Mouse (Mus musculus) forebrain, embryonic 13.5 days (tissue): Measurements from ENCODE around the gene Susd1. TPM values are rescaled to one million over a fixed set of nuclear protein-coding genes. Genes with fewer than 3 reads are reported as not detected.
A peak's percentile ranks its signal among the peaks of the same experiment; 100 is the strongest.

Experiments
- ATAC-seq: fragments of 200-750 bp; cut with Nextera tagmentation; 2 replicates; pipeline ENCODE4 v1.8.0; 2017
- H3K27ac ChIP-seq: fragments of 300-500 bp; sonication (generic); 2 replicates; pipeline ENCODE4 v1.5.1; 2015; ENCODE audit warnings: inconsistent platforms, mild to moderate bottlenecking, moderate library complexity
- H3K27me3 ChIP-seq: fragments of 300-500 bp; sonication (generic); 2 replicates; pipeline ENCODE4 v1.6.1; 2015; ENCODE audit warnings: mild to moderate bottlenecking, inconsistent platforms
- H3K36me3 ChIP-seq: fragments of 300-500 bp; sonication (generic); 2 replicates; pipeline ENCODE4 v1.6.1; 2015; ENCODE audit warnings: mild to moderate bottlenecking, inconsistent platforms; ENCODE audit not compliant: poor library complexity, severe bottlenecking
- H3K4me1 ChIP-seq: fragments of 300-500 bp; sonication (generic); 2 replicates; pipeline ENCODE4 v1.6.1; 2015; ENCODE audit warnings: inconsistent platforms
- H3K4me2 ChIP-seq: fragments of 300-500 bp; sonication (generic); 2 replicates; pipeline ENCODE4 v1.6.1; 2015; ENCODE audit warnings: inconsistent platforms, mild to moderate bottlenecking, moderate library complexity
- H3K4me3 ChIP-seq: fragments of 300-500 bp; sonication (generic); 2 replicates; pipeline ENCODE4 v1.5.1; 2015; ENCODE audit warnings: mild to moderate bottlenecking, inconsistent platforms
- H3K9ac ChIP-seq: fragments of 300-500 bp; sonication (generic); 2 replicates; pipeline ENCODE4 v1.6.1; 2015; ENCODE audit warnings: mild to moderate bottlenecking, inconsistent platforms
- H3K9me3 ChIP-seq: fragments of 300-500 bp; sonication (generic); replicated peaks from 2 replicates; pipeline ENCODE4 v1.6.1; 2016; ENCODE audit warnings: inconsistent platforms
- WGBS: fragments of 180-500 bp; shearing (Covaris S2); methylation state at CpG from one replicate; pipeline ENCODE4 v1.1.7; 2015; 5-methylcytosine and 5-hydroxymethylcytosine counted together
- polyA plus RNA-seq: library from polyadenylated mRNA; unstranded; fragments of >200 nt; fragmentation: Nextera tagmentation; extraction: Ambion mirVana; gene quantifications from 2 replicates; pipeline ENCODE4 v1.2.1, GENCODE M21; 2015

Gene Susd1
- 0.69 and 0.72 TPM in 2 replicates for polyA plus RNA-seq

GRCm38 (mm10) chr4:59437990-59438854, at the start of gene Susd1:
Gene Susd1, minus strand, starts transcription at chr4:59438633.
- peak within 1 kb of the TSS; percentile 100 for H3K4me2 ChIP-seq
- peak; percentile 92 for ATAC-seq
- H3K27ac ChIP-seq = no peak within 1 kb of the TSS
- WGBS = under 1% methylated on average over 71 of the region's 75 CpGs
- H3K4me1 ChIP-seq = peaks cover 8% of the 10 kb centered on the region; the same call in 1 of the 2 replicates
- peak within 1 kb of the TSS; percentile 73 for H3K9ac ChIP-seq
- H3K4me3 ChIP-seq = peak within 1 kb of the TSS; percentile 62
- peaks cover 36% of the 10 kb centered on the region for H3K27me3 ChIP-seq
- no peaks in the 10 kb centered on the region for H3K36me3 ChIP-seq
- H3K9me3 ChIP-seq = no peaks in the 10 kb centered on the region

DNA sequence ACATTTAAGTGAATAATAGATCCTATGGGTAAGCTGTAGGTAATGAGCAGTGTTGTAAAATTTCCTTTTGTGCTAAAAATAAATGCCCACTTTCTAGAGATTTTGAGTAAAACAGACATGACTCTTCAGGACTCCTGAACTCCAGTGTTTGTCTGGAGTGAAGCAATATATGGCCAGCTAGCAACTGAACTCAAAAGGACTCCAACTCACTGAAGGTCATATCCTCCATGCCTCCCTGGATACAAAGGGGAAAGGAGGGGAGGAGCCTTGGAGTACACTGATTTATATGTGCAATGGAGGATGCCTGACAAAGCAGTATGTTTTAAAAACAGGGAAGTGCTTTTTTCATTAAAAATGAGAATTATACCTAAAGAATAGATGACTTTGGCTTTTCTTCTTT, 32.9 kb upstream of the Susd1 start:
- H3K27ac ChIP-seq = no peak overlapping the region
- H3K4me1 ChIP-seq = no peaks in the 10 kb centered on the region
- no peaks in the 10 kb centered on the region for H3K9me3 ChIP-seq
- no peak overlapping the region for H3K4me2 ChIP-seq
- no peak overlapping the region for H3K4me3 ChIP-seq
- ATAC-seq = no peak
- 0 out of 2 replicates have a peak, but pooled peaks cover 3% of the 10 kb centered on the region for H3K36me3 ChIP-seq
- no peak overlapping the region for H3K9ac ChIP-seq
- H3K27me3 ChIP-seq = no peaks in the 10 kb centered on the region

- Histone ChIP-seq H3K9me3 (no peaks in the 10 kb centered on the region), H3K4me2 (no peak overlapping the region), H3K9ac (no peak overlapping the region), H3K4me1 (no peaks in the 10 kb centered on the region), H3K27ac (no peak overlapping the region), H3K4me3 (no peak overlapping the region), H3K27me3 (no peaks in the 10 kb centered on the region), H3K36me3 (no peaks in the 10 kb centered on the region)
- WGBS = 60% methylated on average over 2 of the region's 2 CpGs
- no peak for ATAC-seq
These were observed 27.0 kb upstream of the Susd1 start for GRCm38 (mm10) chr4:59465449-59465848.

DNA sequence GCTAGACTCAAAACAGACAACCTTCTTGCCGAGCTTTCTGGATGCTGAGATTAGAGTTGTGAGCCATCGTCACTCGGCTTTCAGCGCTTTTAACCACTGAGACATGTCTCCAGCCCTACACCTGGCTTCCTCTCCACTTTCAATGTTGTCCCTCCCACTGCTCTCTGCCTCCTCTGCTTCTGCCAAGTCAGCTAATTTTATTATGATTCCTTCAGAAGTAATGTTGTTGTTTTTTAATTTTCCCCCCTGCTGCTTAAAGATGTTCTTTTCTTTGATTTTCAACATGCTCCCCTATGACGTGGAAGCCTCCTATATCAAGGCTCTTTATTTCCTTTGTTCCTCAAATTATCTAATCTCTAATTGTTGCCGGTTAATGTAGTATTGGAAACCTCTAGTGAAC, 26.2 kb upstream of the Susd1 start:
- no peak overlapping the region for H3K27ac ChIP-seq
- no peaks in the 10 kb centered on the region for H3K36me3 ChIP-seq
- no peak overlapping the region for H3K4me3 ChIP-seq
- no peak overlapping the region for H3K4me2 ChIP-seq
- H3K27me3 ChIP-seq = no peaks in the 10 kb centered on the region
- WGBS = 88% methylated on average over 6 of the region's 6 CpGs
- ATAC-seq = no peak
- H3K9me3 ChIP-seq = no peaks in the 10 kb centered on the region
- H3K9ac ChIP-seq = no peak overlapping the region
- no peaks in the 10 kb centered on the region for H3K4me1 ChIP-seq

GRCm38 (mm10) chr4:59462494-59462893, 24.1 kb upstream of the Susd1 start:
- 79% methylated on average over 6 of the region's 6 CpGs for WGBS
- no peak for ATAC-seq
- H3K4me1 ChIP-seq = no peaks in the 10 kb centered on the region
- H3K4me3 ChIP-seq = no peak overlapping the region
- no peak overlapping the region for H3K4me2 ChIP-seq
- H3K36me3 ChIP-seq = no peaks in the 10 kb centered on the region
- no peaks in the 10 kb centered on the region for H3K9me3 ChIP-seq
- H3K27me3 ChIP-seq = no peaks in the 10 kb centered on the region
- H3K9ac ChIP-seq = no peak overlapping the region
- H3K27ac ChIP-seq = no peak overlapping the region

- no peak overlapping the region for H3K9ac ChIP-seq
- H3K4me3 ChIP-seq = no peak overlapping the region
- no peak overlapping the region for H3K27ac ChIP-seq
- no peaks in the 10 kb centered on the region for H3K36me3 ChIP-seq
- H3K27me3 ChIP-seq = no peaks in the 10 kb centered on the region
- 87% methylated on average over 11 of the region's 11 CpGs for WGBS
- no peak overlapping the region for H3K4me2 ChIP-seq
- H3K4me1 ChIP-seq = no peaks in the 10 kb centered on the region
- no peak for ATAC-seq
- H3K9me3 ChIP-seq = no peaks in the 10 kb centered on the region
These were observed 22.8 kb upstream of the Susd1 start for GRCm38 (mm10) chr4:59461116-59461727.

GRCm38 (mm10) chr4:59459216-59459955, 21.0 kb upstream of the Susd1 start:
- Histone ChIP-seq H3K27me3 (no peaks in the 10 kb centered on the region), H3K9ac (no peak overlapping the region), H3K36me3 (no peaks in the 10 kb centered on the region), H3K4me2 (no peak overlapping the region), H3K9me3 (no peaks in the 10 kb centered on the region), H3K4me3 (no peak overlapping the region), H3K27ac (no peak overlapping the region), H3K4me1 (no peaks in the 10 kb centered on the region)
- WGBS = 84% methylated on average over 13 of the region's 13 CpGs
- ATAC-seq = peak; percentile 75; the same call in 1 of the 2 replicates

- no peaks in the 10 kb centered on the region for H3K9me3 ChIP-seq
- no peak for ATAC-seq
- 41% methylated on average over 9 of the region's 9 CpGs for WGBS
- H3K9ac ChIP-seq = no peak overlapping the region
- no peak overlapping the region for H3K4me3 ChIP-seq
- no peak overlapping the region for H3K4me2 ChIP-seq
- no peaks in the 10 kb centered on the region for H3K36me3 ChIP-seq
- H3K27ac ChIP-seq = no peak overlapping the region
- no peaks in the 10 kb centered on the region for H3K4me1 ChIP-seq
- H3K27me3 ChIP-seq = no peaks in the 10 kb centered on the region
These were observed 19.5 kb upstream of the Susd1 start for GRCm38 (mm10) chr4:59457941-59458340.

DNA sequence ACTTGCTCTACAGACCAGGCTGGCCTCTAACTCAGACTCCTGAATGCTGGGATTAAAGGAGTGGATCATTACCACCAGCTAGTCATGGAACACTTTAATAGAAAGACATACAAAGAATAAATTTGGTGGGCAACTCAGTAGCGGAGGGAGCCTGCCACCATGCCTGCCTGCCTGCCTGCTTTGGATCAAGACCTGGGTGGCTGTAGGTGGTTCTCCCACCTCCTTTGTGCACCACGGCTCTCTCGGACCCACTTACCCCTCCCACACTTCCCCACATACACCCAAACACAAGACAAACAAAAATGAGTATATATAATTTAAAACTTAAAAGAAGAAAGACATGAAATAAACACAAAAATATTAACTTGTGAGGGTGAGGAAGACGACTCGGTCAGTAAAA, 18.7 kb upstream of the Susd1 start:
- H3K4me2 ChIP-seq = no peak overlapping the region
- no peak overlapping the region for H3K9ac ChIP-seq
- H3K4me3 ChIP-seq = no peak overlapping the region
- no peaks in the 10 kb centered on the region for H3K36me3 ChIP-seq
- H3K27ac ChIP-seq = no peak overlapping the region
- 90% methylated on average over 5 of the region's 5 CpGs for WGBS
- no peaks in the 10 kb centered on the region for H3K27me3 ChIP-seq
- ATAC-seq = no peak
- H3K9me3 ChIP-seq = no peaks in the 10 kb centered on the region
- no peaks in the 10 kb centered on the region for H3K4me1 ChIP-seq

DNA sequence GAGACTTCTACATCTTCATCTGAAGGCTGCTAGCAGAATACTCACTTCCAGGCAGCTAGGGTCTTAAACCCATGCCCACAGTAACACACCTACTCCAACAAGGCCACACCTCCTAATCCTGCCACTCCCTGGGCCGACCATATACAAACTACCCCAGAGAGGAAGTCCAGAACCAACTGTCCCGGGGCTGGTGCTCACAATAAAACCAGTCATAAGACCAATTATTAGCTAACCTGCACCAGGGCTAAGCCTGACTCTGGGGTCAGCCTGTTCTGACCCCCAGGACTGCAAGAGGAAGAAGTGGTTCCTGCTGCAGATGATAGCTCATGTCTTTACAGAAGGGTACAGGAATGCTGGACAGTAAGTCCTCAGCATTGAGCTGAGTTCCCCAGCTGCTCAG, 17.0 kb upstream of the Susd1 start:
- H3K27ac ChIP-seq = no peak overlapping the region
- H3K27me3 ChIP-seq = no peaks in the 10 kb centered on the region
- H3K4me2 ChIP-seq = no peak overlapping the region
- no peaks in the 10 kb centered on the region for H3K9me3 ChIP-seq
- H3K9ac ChIP-seq = no peak overlapping the region
- no peak overlapping the region for H3K4me3 ChIP-seq
- no peaks in the 10 kb centered on the region for H3K4me1 ChIP-seq
- WGBS = 82% methylated on average over 2 of the region's 2 CpGs
- ATAC-seq = no peak
- no peaks in the 10 kb centered on the region for H3K36me3 ChIP-seq

- Histone ChIP-seq H3K36me3 (no peaks in the 10 kb centered on the region), H3K4me1 (no peaks in the 10 kb centered on the region), H3K9ac (no peak overlapping the region), H3K27me3 (no peaks in the 10 kb centered on the region), H3K9me3 (no peaks in the 10 kb centered on the region), H3K27ac (no peak overlapping the region), H3K4me2 (no peak overlapping the region), H3K4me3 (no peak overlapping the region)
- 80% methylated on average over 3 of the region's 3 CpGs for WGBS
- no peak for ATAC-seq
These were observed 15.6 kb upstream of the Susd1 start for GRCm38 (mm10) chr4:59454046-59454445.

DNA sequence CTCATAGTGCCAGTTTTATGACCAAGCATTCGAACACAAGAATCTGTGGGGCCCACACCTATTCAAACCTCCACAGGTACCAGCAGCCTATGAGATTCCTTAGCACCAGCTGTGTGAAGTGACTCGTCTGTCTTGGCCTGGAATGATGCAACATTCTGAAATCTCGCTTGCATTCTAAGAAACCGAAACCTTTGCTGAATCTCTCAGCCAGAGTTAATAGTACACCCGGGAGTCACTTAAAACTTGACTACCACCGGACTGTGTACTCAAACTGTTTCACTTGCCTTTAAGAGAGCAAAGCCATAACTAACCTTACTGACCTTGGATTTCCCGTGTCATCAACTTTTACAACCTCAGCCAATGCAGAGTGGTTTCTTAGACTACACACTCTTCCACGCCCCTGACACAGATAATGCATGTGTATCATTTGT, 14.1 kb upstream of the Susd1 start:
- H3K27me3 ChIP-seq = no peaks in the 10 kb centered on the region
- no peak overlapping the region for H3K27ac ChIP-seq
- no peak overlapping the region for H3K4me3 ChIP-seq
- H3K4me1 ChIP-seq = no peaks in the 10 kb centered on the region
- H3K4me2 ChIP-seq = no peak overlapping the region
- no peak for ATAC-seq
- H3K9me3 ChIP-seq = no peaks in the 10 kb centered on the region
- no peaks in the 10 kb centered on the region for H3K36me3 ChIP-seq
- 88% methylated on average over 8 of the region's 8 CpGs for WGBS
- H3K9ac ChIP-seq = no peak overlapping the region
